Mouse (Mus musculus) brain, embryonic 14.5 days (tissue): Measurements from ENCODE around the gene Grk6. TPM values are rescaled to one million over a fixed set of nuclear protein-coding genes. Genes with fewer than 3 reads are reported as not detected.

Experiments
- DNase-seq: peaks from one replicate; pipeline ENCODE4 v3.0.0-alpha.2; 2011; ENCODE audit warnings: low read depth
- CTCF ChIP-seq: fragments of 200-500 bp; IDR thresholded peaks from 2 replicates; pipeline ENCODE4 v1.5.1; 2012; ENCODE audit warnings: inconsistent platforms, mild to moderate bottlenecking, moderate library complexity, borderline replicate concordance; ENCODE audit not compliant: insufficient read depth, insufficient read length; ENCODE audit errors: extremely low read depth
- POLR2A ChIP-seq: fragments of 200-500 bp; IDR thresholded peaks from 2 replicates; pipeline ENCODE4 v1.6.1; 2012; ENCODE audit warnings: mild to moderate bottlenecking, inconsistent platforms, borderline replicate concordance; ENCODE audit not compliant: poor library complexity, insufficient read depth, insufficient read length, severe bottlenecking; ENCODE audit errors: extremely low read depth
- polyA plus RNA-seq: library from polyadenylated mRNA; depleted of rRNA; stranded (reverse); fragments of >200 nt; gene quantifications from 2 replicates; pipeline ENCODE4 v1.2.3, GENCODE M21; 2012; rRNA removed

Grk6 gene
- 79.6 and 92.1 TPM in 2 replicates for polyA plus RNA-seq

DNA sequence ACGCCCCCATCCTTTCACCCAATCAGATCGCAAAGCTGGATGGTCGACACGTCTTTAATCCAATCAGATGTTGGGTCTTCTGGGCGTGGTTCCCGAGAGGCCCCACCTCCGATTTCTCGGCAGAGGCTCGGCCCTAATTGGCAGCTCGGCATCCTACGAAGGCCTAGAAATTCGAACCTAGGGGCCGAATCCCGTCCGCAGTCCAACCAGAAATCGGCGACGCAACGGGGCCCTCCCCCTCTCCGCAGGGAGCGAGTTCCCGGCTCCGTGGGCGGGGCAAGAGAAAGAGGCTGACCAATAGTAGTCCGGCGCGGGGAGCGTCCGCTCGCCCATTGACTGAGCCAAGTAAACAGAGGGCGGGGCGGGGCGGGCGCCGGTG lies at the start of gene Grk6:
Grk6 (plus strand) TSS at position 136 of the 379 bp plus-strand sequence.
- TF ChIP-seq CTCF (no peak), POLR2A (no peak)
- DNase-seq = peak; percentile 100

DNA sequence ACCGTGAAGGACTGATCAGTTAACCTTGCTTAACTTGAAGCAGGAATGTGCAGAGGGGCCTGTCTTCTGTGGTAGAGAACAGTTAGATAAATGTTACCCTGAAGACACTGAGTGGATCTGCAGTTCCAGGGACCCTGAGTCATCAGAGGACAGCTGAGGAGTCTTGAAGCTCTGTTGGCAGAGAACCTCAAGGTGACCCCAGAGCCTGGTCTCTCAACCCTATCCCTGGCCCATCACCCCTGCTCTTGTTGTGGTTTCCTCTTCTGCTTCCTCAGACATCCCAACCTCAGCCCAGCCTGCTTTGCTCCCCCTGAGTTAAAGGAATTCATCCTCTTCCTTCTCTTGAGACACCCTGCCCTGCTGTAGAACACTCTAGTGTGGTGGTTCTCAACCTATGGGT lies 46.8 kb upstream of the Grk6 start, which contains the start of gene Slc34a1:
Slc34a1 (plus strand) TSS at position 100 of the 400 bp plus-strand sequence.
- DNase-seq = no peak
- no peak for TF ChIP-seq CTCF
- TF ChIP-seq POLR2A = no peak

DNA sequence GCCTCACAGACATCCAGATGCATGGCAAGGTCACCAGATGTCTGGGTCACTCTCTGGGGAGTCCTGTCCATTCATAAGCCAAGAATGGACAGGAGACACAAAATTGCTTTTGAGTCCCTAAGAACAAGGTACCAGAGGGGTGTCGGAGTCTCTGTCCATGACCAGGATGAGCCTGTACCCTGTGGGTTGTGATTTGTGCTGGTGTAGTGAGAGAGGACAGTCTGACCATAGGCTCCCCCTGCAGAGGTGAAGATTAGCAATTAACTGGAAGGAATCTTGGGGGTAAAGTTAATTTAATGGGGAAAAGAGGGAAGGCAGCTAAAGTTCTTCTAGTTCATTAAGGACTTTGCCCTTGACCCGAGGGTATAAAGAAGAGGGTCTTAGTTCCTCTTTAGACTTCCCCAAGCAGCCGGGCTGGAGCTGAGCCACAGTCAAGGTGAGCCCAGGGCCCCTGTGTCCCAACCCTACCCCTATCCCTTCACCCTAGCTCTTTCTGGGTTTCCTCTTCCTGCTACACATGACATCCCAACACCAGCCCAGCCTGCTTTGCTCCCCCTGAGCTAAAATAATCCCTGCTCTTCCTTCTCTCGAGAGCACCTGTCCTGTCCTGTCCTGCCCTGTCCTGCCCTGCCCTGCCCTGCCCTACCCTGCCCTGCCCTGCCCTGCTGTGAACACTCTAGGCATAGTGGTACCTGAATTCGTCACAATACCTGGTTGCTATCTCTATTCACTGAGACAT lies 45.4 kb upstream of the Grk6 start:
- no peak for DNase-seq
- TF ChIP-seq CTCF (no peak), POLR2A (no peak)

DNA sequence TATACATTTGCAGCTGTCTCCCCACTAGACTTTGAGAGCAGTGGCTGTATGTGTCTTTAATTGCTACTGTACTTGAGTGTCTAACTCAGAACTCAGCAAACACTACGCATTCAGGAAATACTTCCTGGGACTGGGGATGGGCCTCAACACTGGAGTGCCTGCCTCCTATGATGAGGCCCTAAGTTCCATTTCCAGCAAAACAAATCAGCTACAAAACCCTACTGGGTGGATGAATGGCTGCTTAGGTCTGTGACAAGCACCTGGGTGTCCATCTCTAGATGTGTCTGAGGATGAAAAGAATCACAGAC lies 44.9 kb upstream of the Grk6 start:
- no peak for DNase-seq
- TF ChIP-seq CTCF = no peak
- no peak for TF ChIP-seq POLR2A

DNA sequence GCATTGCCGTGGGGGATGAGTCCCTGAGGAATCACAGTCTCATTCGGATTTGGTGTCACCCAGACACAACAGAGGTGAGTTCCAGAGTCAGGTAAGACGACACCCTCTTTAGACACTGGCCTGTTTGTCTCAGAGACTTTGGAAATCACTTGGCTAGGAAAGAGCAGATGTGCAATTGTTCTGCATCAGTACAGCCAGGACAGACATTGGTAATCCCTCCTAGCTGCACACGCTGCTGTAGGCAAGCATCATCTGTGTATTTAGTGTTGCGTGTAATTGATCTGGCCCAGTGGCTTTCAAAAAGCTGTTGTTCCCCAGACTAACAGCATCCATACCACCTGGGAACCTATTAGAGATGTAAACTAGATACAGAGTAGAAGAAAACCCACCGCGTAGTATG lies 41.6 kb upstream of the Grk6 start:
- TF ChIP-seq POLR2A = no peak
- no peak for TF ChIP-seq CTCF

DNA sequence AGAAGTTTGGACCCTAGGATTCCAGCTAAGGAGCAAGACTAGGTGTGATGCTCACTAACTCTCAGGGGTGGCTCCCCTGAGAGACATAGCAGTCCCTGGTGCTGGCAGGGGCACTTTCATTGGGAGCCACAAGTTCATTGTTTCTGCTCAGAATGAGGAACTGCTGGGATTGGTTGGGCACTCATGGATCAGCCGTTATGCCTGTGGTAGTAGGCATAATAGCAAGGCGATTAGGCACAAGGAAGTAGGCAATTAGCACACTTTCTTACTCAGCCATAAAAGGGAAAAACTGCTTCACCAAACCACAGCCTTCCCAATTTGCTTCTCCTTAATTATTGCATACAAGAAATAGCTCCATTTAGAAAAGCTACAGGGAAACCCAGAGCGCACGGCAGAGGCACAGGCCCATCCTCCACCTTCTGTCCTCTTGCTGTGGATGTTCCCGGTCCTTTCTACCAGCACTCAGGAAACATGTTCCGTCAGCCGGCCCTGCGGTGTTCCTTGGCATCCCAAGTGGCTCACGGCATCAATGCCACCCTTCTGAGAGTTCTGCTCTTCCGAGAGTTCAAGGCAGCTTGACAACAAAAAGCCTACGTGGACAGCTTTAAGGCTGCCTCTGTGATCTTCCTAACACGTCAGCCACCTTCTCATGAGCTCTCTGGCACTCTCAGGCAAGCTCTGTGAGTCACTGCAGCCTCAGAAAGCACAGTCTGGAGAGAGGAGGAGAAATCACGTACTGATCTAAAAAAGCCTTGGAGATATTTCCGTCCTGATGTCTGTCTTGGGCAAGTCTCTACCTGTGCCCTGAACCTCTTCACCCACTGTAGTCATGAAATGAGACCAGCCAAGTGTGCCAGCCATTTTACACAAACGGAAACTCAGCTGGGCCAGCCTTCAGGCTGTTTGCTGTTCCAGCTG lies 40.7 kb upstream of the Grk6 start:
- peak; percentile 65 for DNase-seq
- no peak for TF ChIP-seq POLR2A
- no peak for TF ChIP-seq CTCF

More for the DNA sequence above, 41.6 kb upstream of the Grk6 start:
- DNase-seq = peak; percentile 26

DNA sequence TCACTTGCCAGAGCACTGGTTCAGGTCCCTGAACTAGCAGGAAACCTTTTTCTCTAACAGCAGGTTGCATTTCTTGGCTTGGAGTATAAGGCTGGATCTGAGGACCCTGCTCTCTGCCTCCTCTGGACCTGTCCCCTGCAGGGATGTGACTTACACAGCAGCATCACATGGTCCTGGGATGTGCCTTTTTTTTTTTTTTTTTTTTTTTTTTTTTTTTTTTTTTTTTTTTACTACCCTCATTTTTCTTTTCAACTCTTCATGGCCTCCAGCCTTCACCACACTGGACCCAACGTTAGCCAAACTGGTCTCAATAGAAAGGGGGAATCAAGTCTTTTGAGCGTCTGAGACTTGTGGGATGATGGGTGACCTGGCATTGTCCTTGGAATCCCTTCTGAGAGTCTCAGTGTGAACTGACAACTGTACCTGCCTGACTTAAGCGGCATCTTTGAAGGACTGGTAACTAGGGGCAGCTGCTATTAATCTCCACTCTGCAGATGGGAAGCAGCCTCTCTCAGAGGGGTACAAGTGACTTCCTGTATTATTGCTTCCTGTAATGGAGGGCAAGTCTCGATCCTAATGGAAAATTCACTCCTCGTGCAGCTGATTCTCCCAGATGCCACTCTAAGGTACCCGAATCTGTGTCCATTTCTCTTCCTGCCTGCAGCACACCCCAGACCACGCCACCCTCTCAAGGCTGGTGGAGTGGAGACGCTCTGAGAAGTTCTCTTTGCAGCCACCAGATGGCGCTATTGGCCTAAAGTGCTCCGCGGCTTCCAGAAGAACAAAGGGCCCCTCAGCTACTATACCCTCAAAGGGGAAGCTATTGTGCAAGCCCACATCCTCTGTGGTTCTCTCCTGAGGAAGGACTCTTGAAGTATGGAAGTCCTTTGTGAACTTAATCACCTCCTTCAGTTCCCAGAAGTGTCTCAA lies 39.8 kb upstream of the Grk6 start:
- peak; percentile 95 for DNase-seq
- TF ChIP-seq CTCF (peak; percentile 98), POLR2A (no peak)

DNA sequence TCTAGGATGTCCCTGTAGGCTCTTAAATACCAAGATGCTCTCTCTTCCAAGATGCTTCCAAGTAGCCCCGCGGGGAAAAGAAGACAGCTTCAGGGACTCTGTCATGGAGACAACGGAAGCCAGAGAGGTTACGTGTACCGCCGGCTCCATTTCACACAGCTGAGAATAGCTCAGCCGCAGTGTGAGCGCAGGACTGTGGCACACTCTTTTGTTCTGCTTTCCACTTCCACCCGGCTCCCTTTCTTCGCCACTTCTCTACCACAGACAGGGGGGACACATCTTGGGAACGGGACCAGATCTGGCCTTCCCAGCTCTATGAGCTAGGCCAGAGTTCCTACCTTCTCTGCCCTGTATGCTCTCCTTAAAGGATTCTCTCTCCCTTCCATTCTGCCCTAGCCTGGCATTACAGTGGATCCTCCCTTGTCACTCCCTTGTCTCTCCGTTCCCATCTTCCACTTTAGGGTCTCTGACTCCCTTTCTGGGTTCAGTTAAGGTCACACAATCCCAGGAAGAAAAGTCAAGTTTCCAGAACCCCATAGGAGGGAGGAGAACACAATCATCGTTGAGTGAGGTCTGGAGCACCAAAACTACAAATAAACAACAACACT lies 39.0 kb upstream of the Grk6 start:
- TF ChIP-seq POLR2A (no peak), CTCF (no peak)
- no peak for DNase-seq

DNA sequence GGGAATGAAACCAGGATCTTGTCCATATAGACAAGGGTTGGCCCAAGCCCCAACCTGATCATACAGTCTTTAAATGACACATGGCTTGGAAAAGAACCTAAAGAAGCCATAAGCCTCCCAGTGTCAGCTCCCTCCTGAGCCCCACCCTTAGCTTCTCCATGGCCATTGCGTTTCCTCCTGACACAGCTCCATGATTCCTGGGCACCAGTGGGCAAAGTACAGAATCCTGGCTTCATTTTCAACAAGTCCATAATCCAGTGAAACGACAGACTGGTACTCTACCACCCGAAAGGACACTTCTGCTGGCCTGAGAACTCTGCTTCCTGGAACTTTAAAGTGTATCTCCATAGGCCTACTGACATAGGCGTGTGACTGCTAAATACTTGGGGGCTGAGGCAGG lies 37.5 kb upstream of the Grk6 start:
- TF ChIP-seq POLR2A = no peak
- TF ChIP-seq CTCF = no peak
- no peak for DNase-seq

DNA sequence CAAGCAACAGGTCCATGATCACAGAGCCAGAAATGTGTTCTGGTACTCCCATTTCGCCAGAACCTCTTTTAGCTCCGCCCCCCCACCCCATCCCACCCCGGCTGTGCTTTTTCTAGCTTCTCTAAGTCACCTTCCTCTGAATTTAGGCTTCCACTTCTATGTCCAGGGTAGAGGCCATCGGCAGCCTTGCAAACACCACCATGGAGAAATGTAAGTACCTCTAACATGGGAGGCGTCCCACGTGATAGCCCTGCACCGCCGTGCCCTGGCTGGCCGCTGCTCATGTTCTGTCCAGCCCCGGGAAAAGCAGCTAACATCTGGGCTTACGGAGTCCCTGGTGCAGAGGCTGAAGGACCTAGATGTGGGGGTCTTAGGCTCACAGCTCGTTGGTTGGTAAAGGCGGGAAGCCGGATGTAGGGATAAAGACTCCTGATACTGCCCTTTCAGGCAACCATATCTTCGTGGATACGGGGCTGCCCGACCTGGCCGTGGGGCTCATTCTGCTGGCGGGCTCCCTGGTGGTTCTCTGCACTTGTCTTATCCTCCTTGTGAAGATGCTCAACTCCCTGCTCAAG lies 36.2 kb upstream of the Grk6 start:
- TF ChIP-seq CTCF = no peak
- TF ChIP-seq POLR2A = no peak

More for the DNA sequence above, 36.2 kb upstream of the Grk6 start:
- no peak for DNase-seq
